Mouse (Mus musculus) G1E (cell line): ENCODE data around the gene Bmx.

ENCODE experiments used
- CTCF ChIP-seq: IDR thresholded peaks from 2 replicates; pipeline ENCODE4 v1.5.1; 2012; ENCODE audit warnings: low read depth, low read length, inconsistent platforms, mixed read lengths
- POLR2AphosphoS5 ChIP-seq: IDR thresholded peaks from 2 replicates; pipeline ENCODE4 v1.6.1; 2012; ENCODE audit warnings: low read depth, low read length, inconsistent platforms; ENCODE audit not compliant: insufficient replicate concordance

DNA sequence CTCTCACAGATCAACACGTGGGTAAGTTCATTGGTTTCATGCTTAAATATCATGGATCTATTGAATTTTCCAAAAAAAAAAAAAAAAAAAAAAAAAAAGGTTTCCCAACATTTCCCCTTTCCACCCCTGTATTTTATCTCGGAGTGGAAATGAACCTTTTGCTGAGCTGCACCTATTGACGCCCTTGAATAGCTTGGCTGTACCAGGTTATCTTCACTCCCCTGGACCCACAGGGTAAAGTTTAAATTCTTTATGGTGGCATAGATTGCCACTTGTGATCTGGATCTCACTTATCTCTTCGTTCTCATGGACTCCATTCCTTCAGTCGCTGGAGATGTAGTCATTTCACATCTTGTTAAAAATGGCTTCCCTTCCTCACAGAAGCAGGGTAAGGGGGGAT lies 103.4 kb downstream of the Bmx start:
- TF ChIP-seq POLR2AphosphoS5 = no peak
- TF ChIP-seq CTCF = no peak
